Mouse (Mus musculus): Measurements from ENCODE around the gene Gm9945.

- TF ChIP-seq MYOG (IDR thresholded peaks at IDR 0.05; ENCODE audit: control insufficient read depth, extremely low read depth, insufficient read length) (no peak), USF1 (IDR thresholded peaks at IDR 0.05; ENCODE audit: low read depth) (no peak)
Observed at GRCm38 (mm10) chr11:53448529-53448928, 31.4 kb upstream of the Gm9945 start.

All from C2C12 (cell line).